Mouse (Mus musculus) limb, embryonic 11.5 days (tissue): ENCODE results near the gene Atp4b. TPM values are rescaled to one million over a fixed set of nuclear protein-coding genes. Genes with fewer than 3 reads are reported as not detected.

Experiments used
- ATAC-seq: fragments of 200-750 bp; cut with Nextera tagmentation; 2 replicates; pipeline ENCODE4 v1.8.0; 2017; ENCODE audit warnings: low read depth; ENCODE audit not compliant: insufficient number of reproducible peaks, low FRiP score, low TSS enrichment
- DNase-seq: peaks from one replicate; pipeline ENCODE4 v3.0.0-alpha.2; 2015; ENCODE audit warnings: low spot score
- H3K27ac ChIP-seq: fragments of 300-500 bp; sonication (generic); replicated peaks from 2 replicates; pipeline ENCODE4 v1.5.1; 2014; ENCODE audit warnings: low read depth, mild to moderate bottlenecking, low read length
- H3K27me3 ChIP-seq: fragments of 300-500 bp; sonication (generic); 2 replicates; pipeline ENCODE4 v1.6.1; 2014; ENCODE audit warnings: mild to moderate bottlenecking, low read length, mixed read lengths; ENCODE audit not compliant: control insufficient read depth, insufficient read depth
- H3K36me3 ChIP-seq: fragments of 300-500 bp; sonication (generic); 2 replicates; pipeline ENCODE4 v1.6.1; 2014; ENCODE audit warnings: mild to moderate bottlenecking, low read length, moderate library complexity, mixed read lengths; ENCODE audit not compliant: control insufficient read depth, insufficient read depth
- H3K4me1 ChIP-seq: fragments of 300-500 bp; sonication (generic); 2 replicates; pipeline ENCODE4 v1.6.1; 2014; ENCODE audit warnings: low read length, mixed read lengths; ENCODE audit not compliant: control insufficient read depth, insufficient read depth
- H3K4me2 ChIP-seq: fragments of 300-500 bp; sonication (generic); 2 replicates; pipeline ENCODE4 v1.6.1; 2014; ENCODE audit warnings: low read depth, mild to moderate bottlenecking, moderate library complexity; ENCODE audit not compliant: severe bottlenecking
- H3K4me3 ChIP-seq: fragments of 300-500 bp; sonication (generic); 2 replicates; pipeline ENCODE4 v1.5.1; 2014; ENCODE audit warnings: low read depth, low read length
- H3K9ac ChIP-seq: fragments of 300-500 bp; sonication (generic); 2 replicates; pipeline ENCODE4 v1.6.1; 2014; ENCODE audit warnings: mild to moderate bottlenecking, low read length
- H3K9me3 ChIP-seq: fragments of 300-500 bp; sonication (generic); 2 replicates; pipeline ENCODE4 v1.6.1; 2016; ENCODE audit warnings: low read length; ENCODE audit not compliant: control insufficient read depth
- WGBS: fragments of 180-500 bp; shearing (Covaris S2); extraction: QIAGEN DNeasy Blood & Tissue Kit; methylation state at CpG from one replicate; pipeline ENCODE4 v1.1.7; 2014; 5-methylcytosine and 5-hydroxymethylcytosine counted together
- polyA plus RNA-seq: library from polyadenylated mRNA; unstranded; fragments of >200 nt; fragmentation: Nextera tagmentation; extraction: Ambion mirVana; gene quantifications from 2 replicates; pipeline ENCODE4 v1.2.1, GENCODE M21; 2014

Gene Atp4b
- polyA plus RNA-seq, 1 experiment from 2014 or later, result not detected

DNA sequence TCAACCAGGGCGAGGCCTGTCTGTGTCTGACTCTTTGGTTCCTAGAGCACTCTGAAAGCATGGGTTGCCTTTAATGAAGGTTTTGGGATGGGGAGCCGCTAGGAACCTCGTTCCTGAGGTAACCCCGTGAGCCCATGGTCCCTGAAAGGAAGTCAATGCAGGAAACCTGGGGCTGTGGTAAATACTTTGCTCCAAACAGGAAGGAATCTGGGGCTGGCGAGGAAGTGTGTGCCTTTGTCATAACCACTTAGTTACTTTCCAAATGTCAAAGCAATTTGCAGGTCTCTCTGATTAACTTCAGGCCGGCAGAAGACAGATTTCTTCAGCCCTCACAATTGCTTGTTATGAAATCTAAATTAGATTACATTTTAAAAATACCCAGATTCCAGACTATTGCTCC is 30.7 kb upstream of the Atp4b start:
- H3K9me3 ChIP-seq, result no peaks in the 10 kb centered on the region
- H3K4me1 ChIP-seq, result no peaks in the 10 kb centered on the region
- H3K27me3 ChIP-seq, result no peaks in the 10 kb centered on the region
- DNase-seq (no peak), ATAC-seq (no peak)
- 75% methylated on average over 6 of the region's 6 CpGs for whole genome bisulfite sequencing
- H3K27ac ChIP-seq, result no peak overlapping the region
- no peak overlapping the region for H3K9ac ChIP-seq
- H3K4me3 ChIP-seq, result no peak overlapping the region
- H3K4me2 ChIP-seq, result no peak overlapping the region
- H3K36me3 ChIP-seq, result no peaks in the 10 kb centered on the region

DNA sequence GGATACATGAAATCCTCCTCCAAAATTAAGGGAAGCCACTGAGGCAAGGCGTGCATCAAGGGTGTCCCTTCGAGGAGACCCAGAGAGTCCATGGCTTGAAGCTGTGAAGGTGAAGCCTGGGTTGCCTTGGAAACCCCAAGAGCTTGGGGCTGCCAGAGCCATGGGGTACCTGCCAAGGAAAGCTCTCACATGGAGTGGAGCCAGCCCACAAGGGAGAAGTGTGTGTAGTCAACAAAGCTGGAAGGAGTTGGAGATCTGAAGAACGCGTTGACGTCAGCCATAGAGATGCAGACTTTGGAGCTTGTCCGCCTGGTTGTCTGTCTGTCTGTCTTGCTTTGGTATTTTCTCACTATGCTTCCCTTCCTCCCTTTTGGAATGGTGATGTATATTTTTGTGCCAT is 24.3 kb upstream of the Atp4b start:
- Histone ChIP-seq H3K9ac (no peak overlapping the region), H3K36me3 (no peaks in the 10 kb centered on the region), H3K4me1 (no peaks in the 10 kb centered on the region), H3K27me3 (no peaks in the 10 kb centered on the region), H3K4me2 (no peak overlapping the region), H3K9me3 (no peaks in the 10 kb centered on the region), H3K27ac (no peak overlapping the region), H3K4me3 (no peak overlapping the region)
- DNase-seq (no peak), ATAC-seq (no peak)
- 92% methylated on average over 6 of the region's 6 CpGs for WGBS

DNA sequence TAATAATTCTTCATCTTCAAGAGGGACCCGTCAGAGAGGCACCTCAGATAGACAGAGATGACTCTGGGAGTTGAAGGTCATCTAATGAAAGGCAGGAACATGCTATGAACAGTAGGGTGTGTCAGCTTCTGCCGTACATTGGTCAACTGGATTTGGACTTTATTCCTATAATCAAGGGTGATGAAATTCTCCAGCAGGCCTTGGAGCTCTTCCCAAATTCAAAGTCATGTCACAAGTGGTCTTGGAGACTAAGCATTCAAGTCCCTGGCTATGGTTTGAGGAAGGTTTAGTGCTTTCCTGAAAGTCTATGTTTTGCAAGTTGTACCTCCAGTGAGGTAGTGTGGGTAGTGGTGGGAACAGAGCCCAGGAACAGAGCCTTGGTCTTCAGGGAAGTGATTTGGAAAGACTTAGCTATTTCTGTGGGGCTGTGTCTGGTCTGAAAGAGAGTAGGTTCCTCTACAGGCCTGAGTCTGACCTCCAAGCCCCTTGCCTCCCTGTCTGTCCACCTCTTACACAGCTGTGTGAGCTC is 22.6 kb upstream of the Atp4b start:
- H3K4me1 ChIP-seq, result no peaks in the 10 kb centered on the region
- H3K27me3 ChIP-seq, result no peaks in the 10 kb centered on the region
- H3K4me3 ChIP-seq, result no peak overlapping the region
- no peak overlapping the region for H3K4me2 ChIP-seq
- H3K9me3 ChIP-seq, result no peaks in the 10 kb centered on the region
- H3K27ac ChIP-seq, result no peak overlapping the region
- ATAC-seq (no peak), DNase-seq (no peak)
- H3K9ac ChIP-seq, result no peak overlapping the region
- 78% methylated on average over 2 of the region's 2 CpGs for WGBS
- H3K36me3 ChIP-seq, result no peaks in the 10 kb centered on the region

DNA sequence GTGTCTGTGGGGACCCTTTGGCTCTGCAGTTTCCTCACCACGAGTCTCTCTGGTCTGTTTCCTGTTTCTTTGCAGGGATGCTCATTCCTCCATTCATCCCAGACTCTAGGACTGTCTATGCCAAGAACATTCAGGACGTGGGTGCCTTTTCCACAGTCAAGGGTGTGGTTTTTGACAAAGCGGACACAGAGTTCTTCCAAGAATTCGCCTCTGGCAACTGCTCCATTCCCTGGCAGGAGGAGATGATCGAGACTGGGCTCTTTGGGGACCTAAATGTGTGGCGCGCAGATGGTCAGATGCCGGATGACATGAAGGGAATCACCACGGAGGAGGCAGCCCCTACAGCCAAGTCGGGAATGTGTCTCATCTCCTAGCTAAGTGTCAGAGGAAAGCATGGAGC is 19.3 kb upstream of the Atp4b start:
- 77% methylated on average over 10 of the region's 10 CpGs for WGBS
- ATAC-seq (no peak), DNase-seq (no peak)
- Histone ChIP-seq H3K9ac (no peak overlapping the region), H3K9me3 (no peaks in the 10 kb centered on the region), H3K4me2 (no peak overlapping the region), H3K36me3 (no peaks in the 10 kb centered on the region), H3K4me3 (no peak overlapping the region), H3K27me3 (no peaks in the 10 kb centered on the region), H3K4me1 (no peaks in the 10 kb centered on the region), H3K27ac (no peak overlapping the region)

DNA sequence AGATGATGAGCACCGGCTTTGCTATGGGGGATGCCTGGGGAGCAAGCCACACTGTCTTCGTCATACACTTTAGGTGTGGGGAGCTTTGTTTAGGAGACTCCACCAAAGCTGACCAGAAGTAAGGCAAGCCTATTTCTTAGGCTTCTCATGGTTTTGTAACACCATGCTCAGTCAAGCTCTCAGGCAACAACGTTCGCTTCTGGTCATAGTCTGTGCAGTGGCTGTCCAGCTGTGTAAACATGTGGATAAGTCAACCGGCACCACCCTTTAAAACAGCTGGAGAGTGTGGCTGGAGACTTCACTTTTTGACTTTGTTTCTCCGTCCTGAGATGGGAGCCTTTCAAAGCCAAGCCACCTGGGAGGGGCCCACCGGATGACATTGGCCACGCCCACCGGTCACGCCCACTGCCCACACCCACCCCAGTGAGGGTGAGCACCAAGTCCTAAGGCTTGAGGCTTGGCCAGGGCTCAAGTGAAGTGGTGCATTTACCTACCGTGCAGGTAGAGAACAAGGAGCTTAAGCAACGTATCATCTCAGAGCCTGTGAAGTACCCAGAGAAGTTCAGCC is 17.3 kb upstream of the Atp4b start:
- H3K9me3 ChIP-seq, result no peaks in the 10 kb centered on the region
- WGBS, result 56% methylated on average over 12 of the region's 12 CpGs
- no peak for ATAC-seq
- DNase-seq, result no peak
- H3K27ac ChIP-seq, result no peak overlapping the region
- no peaks in the 10 kb centered on the region for H3K27me3 ChIP-seq
- no peak overlapping the region for H3K9ac ChIP-seq
- H3K4me1 ChIP-seq, result no peaks in the 10 kb centered on the region
- no peak overlapping the region for H3K4me3 ChIP-seq
- no peak overlapping the region for H3K4me2 ChIP-seq
- H3K36me3 ChIP-seq, result no peaks in the 10 kb centered on the region

DNA sequence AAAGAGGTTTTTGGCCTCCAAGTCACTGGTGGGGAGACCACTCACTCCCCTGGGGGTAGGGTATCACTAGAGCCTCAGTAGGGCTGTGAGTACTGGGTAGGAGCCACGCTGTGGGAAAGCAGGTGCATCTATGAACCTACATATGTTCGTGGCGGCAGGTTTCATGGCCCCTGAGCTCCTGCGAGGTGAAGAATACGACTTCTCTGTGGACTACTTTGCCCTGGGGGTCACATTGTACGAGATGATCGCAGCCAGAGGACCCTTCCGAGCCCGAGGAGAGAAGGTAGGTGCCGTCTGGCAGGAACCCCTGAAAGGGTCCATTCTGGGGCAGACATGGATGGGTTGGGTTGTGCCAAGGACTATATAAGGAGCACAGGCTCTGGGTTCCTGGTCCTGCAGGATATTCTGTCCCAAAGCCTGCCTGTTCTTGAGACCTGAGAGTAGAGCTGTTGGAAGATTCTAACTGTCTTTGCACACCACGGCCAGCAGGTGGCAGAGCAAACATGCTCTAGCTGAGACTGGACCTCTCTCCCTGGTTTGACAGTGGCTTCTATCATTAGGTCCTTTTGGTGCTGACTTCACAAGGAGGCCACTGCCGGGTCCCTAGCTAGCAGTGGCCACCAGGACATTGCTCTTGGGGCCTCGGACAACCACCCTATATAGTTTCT is 16.4 kb upstream of the Atp4b start:
- Histone ChIP-seq H3K27me3 (no peaks in the 10 kb centered on the region), H3K9ac (no peak overlapping the region), H3K27ac (no peak overlapping the region), H3K36me3 (no peaks in the 10 kb centered on the region), H3K4me1 (no peaks in the 10 kb centered on the region), H3K9me3 (no peaks in the 10 kb centered on the region), H3K4me2 (no peak overlapping the region), H3K4me3 (no peak overlapping the region)
- DNase-seq (peak; percentile 75), ATAC-seq (no peak)
- WGBS, result 63% methylated on average over 13 of the region's 13 CpGs

DNA sequence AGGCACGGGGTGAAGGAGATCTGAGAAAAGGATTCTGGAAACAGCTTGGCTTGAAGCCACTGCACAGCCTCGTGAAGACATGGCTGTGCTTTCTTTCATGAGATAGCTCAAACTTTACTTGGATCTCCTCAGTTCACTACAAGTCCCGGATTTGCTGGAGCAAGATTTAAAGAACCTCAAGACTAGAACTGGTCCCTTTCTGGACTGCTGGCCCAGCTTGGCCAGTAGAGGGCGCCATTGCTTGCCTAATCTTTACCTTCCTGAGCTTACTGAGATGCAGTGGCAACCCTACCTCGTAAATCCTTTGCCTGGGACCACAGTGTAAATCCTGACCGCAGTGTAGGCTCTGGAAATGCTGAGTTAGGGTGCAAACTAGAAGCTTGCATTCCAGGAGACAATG is 15.0 kb upstream of the Atp4b start:
- Histone ChIP-seq H3K4me3 (no peak overlapping the region), H3K9me3 (no peaks in the 10 kb centered on the region), H3K4me2 (no peak overlapping the region), H3K4me1 (no peaks in the 10 kb centered on the region), H3K9ac (no peak overlapping the region), H3K27ac (no peak overlapping the region), H3K27me3 (no peaks in the 10 kb centered on the region), H3K36me3 (no peaks in the 10 kb centered on the region)
- ATAC-seq (no peak), DNase-seq (peak; percentile 80)
- WGBS, result 26% methylated on average over 6 of the region's 6 CpGs

DNA sequence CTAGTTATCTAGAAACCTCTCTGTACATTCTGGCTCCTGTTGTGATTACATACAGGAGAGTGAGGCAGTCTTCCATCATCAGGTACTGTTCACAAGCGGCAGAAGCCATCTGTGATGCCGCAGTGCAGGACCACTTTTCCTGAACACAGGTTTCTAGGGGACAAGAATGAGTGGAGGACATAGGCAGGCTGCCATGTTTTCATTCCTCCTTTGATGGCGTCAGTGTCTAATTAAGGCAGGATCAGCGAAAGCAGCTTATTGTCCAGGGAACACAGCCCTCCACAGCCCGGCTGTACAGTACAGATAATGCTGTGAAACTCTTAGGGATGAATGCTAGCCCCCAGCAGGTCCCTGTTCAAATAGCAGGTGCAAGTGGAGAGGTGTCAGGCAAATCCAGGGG is 9.4 kb upstream of the Atp4b start:
- no peak for ATAC-seq
- Histone ChIP-seq H3K4me3 (no peak overlapping the region), H3K27me3 (no peaks in the 10 kb centered on the region), H3K9me3 (no peaks in the 10 kb centered on the region), H3K4me2 (no peak overlapping the region), H3K4me1 (no peaks in the 10 kb centered on the region), H3K27ac (no peak overlapping the region), H3K36me3 (no peaks in the 10 kb centered on the region), H3K9ac (no peak overlapping the region)
- DNase-seq, result no peak
- WGBS, result 84% methylated on average over 5 of the region's 5 CpGs
